Mouse (Mus musculus): ENCODE data around the gene Fkbp15. TPM values are rescaled to one million over a fixed set of nuclear protein-coding genes. Genes with fewer than 3 reads are reported as not detected.

Gene Fkbp15
- polyA plus RNA-seq (2012; rRNA removed): 12.3 and 14.7 TPM in 2 replicates

DNA sequence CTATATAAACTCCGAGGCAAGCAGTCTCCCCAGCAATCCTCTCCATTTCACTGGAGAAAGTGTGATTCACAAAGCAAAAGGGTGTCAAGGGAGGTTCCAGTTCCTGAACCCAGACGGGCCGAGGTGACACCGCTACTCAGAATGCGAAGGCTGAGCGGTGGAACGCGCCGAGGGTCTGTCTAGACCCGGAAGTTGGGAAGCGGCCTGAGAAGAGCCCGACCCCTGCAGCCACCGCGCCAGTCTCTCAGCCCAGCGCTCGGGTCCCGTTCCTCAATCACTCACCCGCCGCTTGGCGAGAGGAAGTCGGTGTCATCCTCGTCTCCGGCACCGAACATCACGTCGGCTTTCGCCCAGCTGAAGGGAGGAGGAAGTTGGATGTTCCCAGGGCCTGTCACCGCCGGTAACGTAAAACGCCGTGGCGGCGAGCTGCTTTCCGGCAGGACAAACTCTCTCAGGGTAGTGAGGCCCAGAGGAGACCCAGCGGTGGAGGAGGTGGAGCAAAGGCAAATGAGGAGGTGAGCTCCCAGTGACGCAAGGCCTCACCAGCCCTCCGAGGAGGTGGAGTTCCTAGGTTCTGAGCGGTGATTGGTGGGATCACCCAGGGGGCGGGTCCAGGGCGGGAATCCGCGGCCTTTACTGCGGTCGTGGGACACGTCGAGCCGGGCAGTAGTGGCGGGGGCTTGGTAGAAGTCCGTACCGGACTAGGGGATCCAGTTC, at the start of gene Fkbp15, which contains the start of gene Slc31a1:
Fkbp15 (minus strand) TSS at position 461 of the 717 bp plus-strand sequence.
Slc31a1 (plus strand) TSS at position 640 of the 717 bp plus-strand sequence.

DNA sequence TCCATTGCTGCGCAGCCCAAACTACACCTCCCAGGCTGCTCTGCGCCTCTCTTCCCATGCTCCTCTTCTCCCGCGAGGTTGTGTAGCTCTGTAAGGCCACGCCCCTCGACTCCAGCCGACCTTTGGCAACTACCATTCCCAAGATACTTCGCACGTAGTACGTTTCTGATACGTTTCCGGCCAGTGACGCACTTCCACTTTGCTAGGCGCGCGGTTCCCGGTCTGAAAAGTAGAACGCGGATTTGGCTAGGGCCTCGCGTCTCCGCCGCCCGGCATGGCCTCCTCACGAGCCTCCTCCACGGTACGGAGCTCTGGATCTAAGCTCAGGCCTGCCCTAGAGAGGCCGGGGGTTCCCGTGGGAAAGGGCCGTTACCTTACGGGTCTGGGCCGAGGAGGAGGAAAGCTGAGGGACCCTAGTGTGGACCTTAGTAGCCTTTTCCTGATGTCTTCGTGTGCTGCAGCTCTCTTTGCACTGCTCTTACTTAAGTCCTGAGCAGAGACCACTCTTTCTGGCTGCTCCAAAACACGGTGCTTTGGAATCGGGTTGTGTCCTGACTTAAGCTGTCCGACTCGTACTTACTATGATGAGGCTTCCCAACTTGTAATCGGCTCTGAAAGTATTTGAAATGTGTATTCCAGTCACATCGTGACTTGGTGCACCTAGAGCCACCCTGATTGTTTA, 48.4 kb upstream of the Fkbp15 start, which contains the start of the genes Cdc26 and Prpf4:
Cdc26 (minus strand) TSS at position 42 of the 682 bp plus-strand sequence.
Prpf4 (plus strand) TSS at position 197 of the 682 bp plus-strand sequence.

DNA sequence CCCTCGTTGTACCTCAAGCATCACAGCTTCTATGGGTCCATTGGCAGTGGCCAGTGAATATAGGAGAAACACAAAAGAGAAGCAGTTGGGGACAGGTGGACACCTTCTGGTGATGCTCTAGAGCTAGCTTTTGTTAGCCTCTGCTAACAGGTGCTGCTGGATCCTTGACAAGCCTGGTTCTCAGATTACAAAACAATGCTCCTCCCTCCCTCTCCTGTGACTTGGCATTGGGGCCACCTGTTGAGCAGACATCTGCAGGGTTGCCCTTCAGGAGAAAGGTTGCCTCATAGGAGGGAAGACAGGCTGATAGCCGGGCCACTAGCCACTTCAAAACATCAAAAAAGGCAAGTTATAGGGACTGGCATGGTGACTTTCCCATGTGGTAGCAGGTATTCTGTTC, 98.1 kb downstream of the Fkbp15 start, which contains the start of gene Slc31a2:
Slc31a2 (plus strand) TSS at position 287 of the 400 bp plus-strand sequence.

Other genes starting within 250 kb of the Fkbp15 start
- gene Mup21, start 209.7 kb downstream of the Fkbp15 start, polyA plus RNA-seq (2012; rRNA removed): 0.06 TPM in 1 of 2 replicates, not detected in the other
- gene Zfp37, start 129.5 kb downstream of the Fkbp15 start, polyA plus RNA-seq (2012; rRNA removed): 0.35 and 0.43 TPM in 2 replicates
- gene Slc31a2, start 98.0 kb downstream of the Fkbp15 start, polyA plus RNA-seq (2012; rRNA removed): 10.7 and 13.0 TPM in 2 replicates
- gene Slc31a1, start 179 bp upstream of the Fkbp15 start, polyA plus RNA-seq (2012; rRNA removed): 47.5 and 50.3 TPM in 2 replicates
- gene Cdc26, start 48.1 kb upstream of the Fkbp15 start, polyA plus RNA-seq (2012; rRNA removed): 38.3 and 38.5 TPM in 2 replicates
- gene Prpf4, start 48.2 kb upstream of the Fkbp15 start, polyA plus RNA-seq (2012; rRNA removed): 5.7 and 5.8 TPM in 2 replicates
- not detected in 2 replicates for gene Rnf183, start 74.7 kb upstream of the Fkbp15 start, polyA plus RNA-seq (2012; rRNA removed)
- 0.37 and 0.41 TPM in 2 replicates for gene Wdr31, start 110.3 kb upstream of the Fkbp15 start, polyA plus RNA-seq (2012; rRNA removed)
- gene Bspry, start 119.5 kb upstream of the Fkbp15 start, polyA plus RNA-seq (2012; rRNA removed): 0.19 and 0.26 TPM in 2 replicates
- 11.5 and 12.4 TPM in 2 replicates for gene Hdhd3, start 142.9 kb upstream of the Fkbp15 start, polyA plus RNA-seq (2012; rRNA removed)
- 130 and 133 TPM in 2 replicates for gene Alad, start 159.4 kb upstream of the Fkbp15 start, polyA plus RNA-seq (2012; rRNA removed)
- gene Pole3, start 164.5 kb upstream of the Fkbp15 start, polyA plus RNA-seq (2012; rRNA removed): 19.8 and 20.6 TPM in 2 replicates
- gene 4933430I17Rik, start 164.8 kb upstream of the Fkbp15 start, polyA plus RNA-seq (2012; rRNA removed): 0.06 and 0.09 TPM in 2 replicates
- gene Rgs3, start 199.3 kb upstream of the Fkbp15 start, polyA plus RNA-seq (2012; rRNA removed): 5.3 and 5.4 TPM in 2 replicates